In genomic region chr10:66593001-66593400, GRCm38 (mm10) we compare ENCODE assay signal across 12 mouse cellular contexts.
"Had no signal": no experiment of that assay in that cellular context is flagged by ENCODE, and none has a peak within 500 bp of the region (broad histone marks: within the 10 kb centered on the region; RNA-seq: fewer than 3 reads in every experiment).

No protein-coding gene starts in this region.

- H3K9ac ChIP-seq: limb, embryonic 13.5 days; liver, embryonic 15.5 days; midbrain, embryonic 13.5 days had no signal

- H3K4me1 ChIP-seq: liver, embryonic 15.5 days; midbrain, embryonic 13.5 days had no signal

- ATAC-seq: lung, postnatal 0 days; midbrain, embryonic 13.5 days had no signal

- H3K27me3 ChIP-seq: limb, embryonic 13.5 days; liver, embryonic 15.5 days; midbrain, embryonic 13.5 days had no signal

- H3K36me3 ChIP-seq: limb, embryonic 13.5 days; liver, embryonic 15.5 days; midbrain, embryonic 13.5 days had no signal

- H3K4me2 ChIP-seq: limb, embryonic 13.5 days; liver, embryonic 11.5 days; liver, embryonic 15.5 days; midbrain, embryonic 13.5 days had no signal

- H3K4me3 ChIP-seq: layer of hippocampus, adult 2 months; limb, embryonic 13.5 days; liver, embryonic 15.5 days; midbrain, embryonic 13.5 days had no signal

- H3K9me3 ChIP-seq: limb, embryonic 13.5 days; liver, embryonic 15.5 days; midbrain, embryonic 13.5 days had no signal

- H3K27ac ChIP-seq: layer of hippocampus, adult 2 months; limb, embryonic 13.5 days; liver, embryonic 15.5 days; midbrain, embryonic 13.5 days; stomach, postnatal 0 days had no signal

- DNase-seq: kidney, postnatal 4 days; lung, adult 2 months; lung, postnatal 36 days; right cerebral cortex, postnatal 14 days; thymus, postnatal 4 days had no signal
